Mouse (Mus musculus) layer of hippocampus, postnatal 10 days (tissue): ENCODE data around the gene Tuba4a. TPM values are rescaled to one million over a fixed set of nuclear protein-coding genes. Genes with fewer than 3 reads are reported as not detected.
A peak's percentile ranks its signal among the peaks of the same experiment; 100 is the strongest.

Source experiments
- DNase-seq, 2 experiments: peaks; one replicate each; pipeline ENCODE4 v3.0.0; 2021; ENCODE audit warnings: low spot score in 2 of 2
- long read RNA-seq: library from polyadenylated mRNA; stranded (forward); transcript quantifications from one replicate; pipeline ENCODE4 v2.0.0, GENCODE M21; 2023
- total RNA-seq, 2 experiments: library from RNA; stranded (reverse); gene quantifications; 2 replicates each; pipeline ENCODE4 v1.2.3; 2021

The Tuba4a gene
- total RNA-seq, result 100 to 1,000 TPM; 348 to 373 TPM
- long read RNA-seq, transcript Tuba4a-202 (4 exons, 2,840 nt), result major isoform, 86 of 168 reads
- long read RNA-seq, partial matches to known transcripts, result 75 of 168 reads
- long read RNA-seq, other reads (novel, unspliced or antisense), result 6 of 168 reads

DNA sequence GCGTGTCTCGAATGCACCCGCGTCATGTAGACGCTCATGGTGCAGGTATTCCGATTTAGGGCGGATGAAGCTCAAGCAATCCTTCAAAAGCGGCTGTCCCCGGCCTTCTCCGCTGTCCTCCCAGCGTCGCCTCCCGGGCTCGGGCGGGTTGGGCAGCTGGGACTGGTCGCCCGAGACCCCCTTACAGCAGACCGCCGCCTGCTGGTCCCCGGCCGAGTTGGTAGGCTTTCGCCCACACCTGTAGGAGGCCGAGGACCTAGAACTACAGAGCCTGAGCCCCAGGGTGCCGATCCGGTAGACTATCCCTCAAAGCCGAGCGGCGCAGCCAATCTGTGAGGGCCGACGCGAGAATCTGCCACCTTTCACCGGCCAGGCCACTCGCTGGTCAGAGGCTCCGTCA lies at the start of gene Tuba4a:
Gene Tuba4a, minus strand, starts transcription at position 335 of the 400 bp plus-strand sequence.
- DNase-seq, result no peak

DNA sequence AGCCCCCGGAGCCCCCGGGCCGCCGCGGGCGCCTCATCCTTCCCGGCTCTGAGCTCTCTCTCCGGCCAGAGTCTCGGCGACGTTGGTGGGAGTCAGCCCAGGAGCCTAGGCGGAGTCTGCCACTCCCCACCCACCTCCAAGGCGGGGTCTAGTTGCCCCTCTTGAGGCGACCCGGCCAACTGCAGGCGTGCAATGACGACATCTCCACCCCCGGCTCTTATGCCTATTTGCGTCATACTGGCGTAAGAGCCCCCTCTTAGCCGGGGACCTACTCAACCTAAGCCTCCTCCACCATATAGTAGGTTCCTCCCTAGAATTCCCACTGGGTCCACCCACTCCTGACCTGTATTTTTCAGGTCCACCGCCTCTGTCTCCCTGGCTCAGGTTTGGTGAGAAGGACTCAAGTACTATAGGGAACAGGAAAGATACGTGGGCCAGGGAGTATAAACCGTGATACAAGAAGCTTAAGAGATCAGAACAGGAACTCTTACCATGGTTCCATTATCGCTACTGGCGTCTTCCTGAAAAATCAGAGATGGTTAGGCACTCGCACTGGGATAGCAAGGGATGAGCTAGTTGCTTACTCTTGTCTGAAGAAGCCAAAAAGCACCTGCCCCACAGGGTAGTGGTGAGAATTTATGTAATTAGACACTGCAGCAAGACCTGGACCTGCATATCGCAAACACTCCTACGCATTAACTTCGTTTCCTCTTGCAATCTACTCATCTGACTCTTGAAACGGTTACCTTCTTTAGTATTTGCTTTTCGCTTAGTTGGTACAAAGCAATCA lies 44.6 kb upstream of the Tuba4a start, which contains the start of gene Ptprn:
Gene Ptprn, minus strand, starts transcription at position 412 of the 790 bp plus-strand sequence.
- DNase-seq, result peak; percentile 61 to 62

DNA sequence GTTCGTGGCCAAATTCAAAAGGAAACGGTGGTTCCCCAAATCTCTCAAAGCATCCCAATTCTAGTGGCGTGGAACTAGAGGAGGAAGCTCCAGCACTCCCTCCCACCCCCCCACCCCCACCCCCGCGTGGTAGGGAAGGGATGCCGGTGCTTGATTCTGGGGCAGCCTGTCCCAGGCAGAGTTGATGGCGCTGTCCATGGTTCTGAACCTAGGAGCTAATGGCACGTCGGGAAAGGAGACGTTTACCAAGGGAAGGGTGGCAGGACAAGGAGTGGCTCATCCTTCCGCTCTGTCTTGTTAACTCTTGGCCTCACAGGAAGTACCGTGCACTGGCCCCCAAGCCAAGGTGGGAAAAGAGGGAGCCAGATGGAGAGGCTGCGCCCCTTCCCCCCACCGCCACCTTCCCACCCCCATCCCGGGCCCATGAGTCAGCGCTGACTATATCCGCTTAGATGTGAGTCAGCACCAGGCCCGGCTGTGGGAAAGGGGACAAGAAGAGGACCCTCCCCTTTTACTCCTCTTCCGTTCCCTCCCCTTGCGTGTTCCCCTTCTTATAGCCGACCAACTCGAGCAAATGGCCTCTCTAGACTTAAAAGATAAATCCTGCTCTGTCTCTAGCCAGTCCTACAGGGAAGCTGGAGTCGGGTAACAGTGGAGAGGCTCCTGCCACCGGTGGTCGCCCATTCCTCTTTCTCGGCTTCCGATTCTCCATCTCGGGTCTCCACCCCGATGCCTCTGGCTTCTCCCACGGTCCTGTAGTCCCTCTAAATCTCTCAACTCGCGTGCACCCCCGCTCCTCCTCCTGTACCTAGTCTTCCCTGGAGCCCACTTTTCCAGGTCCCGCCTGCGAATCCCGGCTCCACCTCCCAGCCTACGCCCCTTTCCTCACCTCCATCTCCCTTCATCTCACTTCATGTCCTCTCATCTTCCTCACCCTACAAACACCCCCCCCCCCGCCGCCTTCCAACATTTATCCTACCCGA lies 43.6 kb upstream of the Tuba4a start:
- DNase-seq, result peak; percentile 59 to 63

DNA sequence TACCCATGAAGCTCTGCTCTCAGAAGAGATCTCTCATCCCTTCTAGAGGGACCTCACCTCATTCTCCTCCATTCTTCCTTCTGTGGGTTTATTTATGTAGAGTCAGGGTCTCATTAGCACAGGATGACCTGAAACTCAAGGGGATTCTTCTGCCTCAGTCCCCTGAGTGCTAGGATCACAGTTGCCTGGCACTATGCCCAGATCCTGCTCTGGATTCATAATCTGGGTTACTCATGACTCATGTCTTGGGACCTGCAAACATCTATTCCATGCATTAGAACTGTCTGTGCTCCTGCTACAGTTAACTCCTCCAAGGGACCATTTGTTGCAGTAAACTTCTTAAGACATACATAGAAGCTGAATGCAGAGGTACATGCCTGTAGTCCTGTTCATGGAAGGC lies 41.6 kb upstream of the Tuba4a start:
- DNase-seq, result no peak

DNA sequence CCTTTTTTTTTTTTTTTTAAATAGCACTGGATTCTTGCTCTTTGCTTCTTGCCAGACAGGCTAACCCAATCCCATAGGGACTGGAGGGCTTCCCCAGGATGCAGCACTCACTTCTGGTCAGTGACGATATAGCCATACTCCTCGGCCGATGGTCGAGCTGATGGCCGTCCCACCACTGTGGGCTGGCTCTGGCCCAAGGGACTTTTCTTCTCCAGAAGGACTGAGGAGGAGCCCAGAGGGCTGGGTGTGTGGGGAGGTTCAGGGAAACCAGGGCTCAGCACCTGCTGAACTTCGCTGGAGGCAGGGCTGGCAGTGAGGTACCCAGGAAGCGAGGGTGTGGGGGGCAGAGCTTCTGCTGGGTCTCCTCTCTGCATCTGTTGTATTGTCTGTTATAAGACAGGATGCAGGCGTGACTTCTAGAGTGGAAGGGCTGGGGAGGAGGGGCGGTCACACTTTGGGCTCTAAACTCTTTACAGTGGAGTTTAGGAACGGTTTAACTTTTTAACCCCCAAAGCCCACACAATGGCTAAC lies 35.9 kb upstream of the Tuba4a start:
- DNase-seq, result no peak

DNA sequence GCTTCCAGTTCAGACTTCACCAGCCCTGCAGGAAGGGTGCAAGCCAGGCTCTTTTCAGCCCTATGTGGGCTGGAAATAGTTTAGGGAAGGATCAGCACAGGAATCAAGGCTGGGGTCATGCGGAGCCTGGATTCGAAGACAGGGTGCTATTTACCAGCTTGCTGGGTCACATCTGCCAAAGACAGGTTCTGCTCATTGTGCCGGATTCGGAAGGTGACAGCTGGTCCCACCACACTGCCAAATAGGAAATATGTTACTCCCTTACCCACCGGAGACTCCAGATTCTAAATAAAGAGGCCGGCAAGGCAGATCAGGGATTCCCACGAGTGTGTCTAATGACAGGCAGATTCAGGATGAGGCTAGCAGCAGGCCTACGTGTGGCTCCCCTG lies 35.0 kb upstream of the Tuba4a start:
- DNase-seq, result peak in 1 of 2 experiments; percentile 34

DNA sequence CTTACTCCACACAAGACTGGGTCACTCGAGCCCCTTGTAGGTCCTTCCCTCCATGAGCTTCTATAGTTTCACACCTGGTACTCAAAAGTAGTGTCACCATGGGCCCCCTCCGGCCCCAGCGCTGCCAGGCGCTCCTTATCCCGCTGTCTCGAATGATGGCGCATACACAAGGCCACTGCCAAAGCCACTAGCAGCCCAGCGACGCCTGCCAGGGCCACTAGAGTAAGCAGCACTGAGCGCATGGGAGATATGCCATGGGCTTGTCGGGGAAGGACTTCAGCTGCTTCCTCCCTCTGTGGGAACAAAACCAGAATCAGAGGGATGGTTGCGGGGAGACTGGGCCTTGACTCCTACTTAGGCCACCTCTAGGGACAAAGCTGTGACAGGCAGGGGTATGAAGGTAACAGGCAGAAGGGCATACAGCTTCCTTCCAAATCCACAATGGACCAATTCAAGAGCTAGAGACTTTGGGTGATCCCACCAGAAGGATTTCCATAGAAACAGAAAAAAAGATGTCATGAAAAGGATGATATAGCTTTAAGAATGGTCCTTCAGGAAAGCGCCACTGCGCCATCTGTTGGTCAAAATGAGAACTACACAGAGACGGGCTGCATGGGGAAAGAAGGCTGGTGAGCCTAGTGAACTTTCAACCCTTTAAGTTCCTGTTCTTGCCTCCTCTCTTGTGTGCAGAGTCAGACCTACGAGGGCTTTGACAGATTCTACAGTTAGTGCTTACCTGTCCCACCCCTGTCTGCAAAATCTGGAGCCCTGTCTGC lies 34.4 kb upstream of the Tuba4a start:
- DNase-seq, result peak; percentile 89 to 94

DNA sequence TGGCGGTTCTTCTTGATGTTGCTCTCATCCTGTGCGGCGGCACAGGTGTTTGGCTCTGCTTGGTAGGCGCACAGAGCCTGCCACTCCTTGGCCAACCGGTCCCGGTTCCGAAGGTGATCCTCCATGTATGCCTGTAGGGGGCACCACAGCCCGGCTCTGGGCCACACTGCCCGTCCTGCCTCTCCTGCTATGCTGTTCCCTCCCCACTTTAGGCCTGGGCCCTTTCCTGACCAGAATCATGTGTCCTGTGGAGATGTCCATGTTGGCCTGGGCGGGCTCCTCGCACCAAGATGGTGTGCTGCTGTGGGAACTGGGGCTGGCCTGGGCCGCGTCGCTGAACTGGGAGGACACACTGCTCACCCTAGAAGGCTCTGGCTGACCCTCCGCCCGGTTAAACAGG lies 33.4 kb upstream of the Tuba4a start:
- no peak for DNase-seq

DNA sequence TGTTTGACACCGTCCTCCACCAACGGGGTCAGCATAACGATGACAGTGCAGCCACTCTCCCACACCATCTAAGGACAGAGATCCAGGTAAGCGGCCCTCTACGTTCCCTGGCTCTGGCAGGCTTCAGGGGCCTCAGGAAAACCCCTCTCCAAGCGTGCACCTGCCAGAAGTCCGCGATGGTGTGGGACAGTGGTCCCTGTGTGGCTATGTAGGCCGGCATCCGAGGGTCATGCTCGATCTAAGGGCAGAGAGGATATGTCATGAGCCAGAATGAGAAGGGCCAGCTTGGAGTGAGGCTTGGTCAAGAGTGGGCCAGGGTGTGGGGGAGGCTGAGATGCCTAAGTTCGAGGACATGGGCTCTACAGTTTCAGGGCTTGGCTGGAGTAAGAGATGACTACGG lies 32.6 kb upstream of the Tuba4a start:
- no peak for DNase-seq

DNA sequence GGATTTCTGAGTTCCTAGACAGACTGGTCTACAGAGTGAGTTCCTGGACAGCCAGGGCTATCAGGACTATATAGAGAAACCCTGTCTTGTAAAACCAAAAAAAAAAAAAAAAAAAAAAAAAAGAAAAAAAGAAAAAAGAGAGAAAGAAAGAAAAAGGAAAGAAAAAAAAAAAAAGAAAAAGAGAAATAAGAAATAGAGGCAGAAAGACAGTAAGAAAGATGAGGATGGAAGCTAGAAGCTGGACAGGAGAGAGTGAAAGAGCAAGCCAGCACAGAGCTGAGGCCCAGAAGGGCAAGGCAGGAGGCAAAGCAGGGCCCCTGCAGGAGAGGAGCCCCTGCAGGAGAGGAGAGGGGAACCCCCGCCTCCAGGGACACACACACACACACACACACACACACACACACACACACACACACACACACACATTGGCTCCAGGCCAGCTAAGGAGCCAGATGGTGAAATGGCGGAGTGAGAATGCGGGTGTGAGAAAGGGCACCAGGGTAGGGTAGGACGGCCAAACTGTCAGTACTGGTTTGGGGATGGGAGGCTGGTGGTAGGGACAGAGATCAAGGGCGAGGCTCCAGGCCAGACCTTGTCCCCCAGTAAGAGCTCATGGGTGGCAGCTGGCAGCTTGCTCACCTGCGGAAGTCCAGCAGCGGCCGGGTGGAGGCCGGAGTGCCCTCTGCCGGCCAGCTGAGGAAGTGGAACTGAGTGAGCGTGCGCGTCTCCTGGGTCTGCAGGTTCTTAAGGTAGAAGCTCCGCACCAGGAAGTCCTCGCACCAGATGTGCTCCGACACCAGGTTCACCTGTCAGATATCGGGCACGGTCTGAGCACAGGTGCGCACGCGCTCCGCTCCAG lies 31.7 kb upstream of the Tuba4a start:
- peak; percentile 67 to 74 for DNase-seq

DNA sequence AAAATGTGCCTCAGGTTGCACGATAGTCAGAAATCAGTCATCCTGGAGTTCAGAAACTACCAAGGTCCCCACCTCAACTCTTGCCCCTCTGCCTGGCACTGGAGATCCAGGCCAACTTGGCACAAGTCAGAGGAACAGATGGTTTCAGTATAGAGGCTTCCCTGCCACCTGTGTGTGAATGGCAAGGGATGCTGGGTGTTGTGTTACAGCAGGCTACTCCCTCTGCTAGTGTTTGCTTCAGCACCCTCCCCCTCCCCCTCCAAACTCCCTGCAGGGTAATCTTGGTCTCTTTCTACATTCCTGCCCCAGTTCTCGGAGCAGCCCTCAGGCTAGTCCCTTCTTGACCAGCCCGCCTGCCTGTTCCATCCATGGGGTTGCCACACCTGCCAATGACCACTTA lies 30.8 kb upstream of the Tuba4a start:
- no peak for DNase-seq

DNA sequence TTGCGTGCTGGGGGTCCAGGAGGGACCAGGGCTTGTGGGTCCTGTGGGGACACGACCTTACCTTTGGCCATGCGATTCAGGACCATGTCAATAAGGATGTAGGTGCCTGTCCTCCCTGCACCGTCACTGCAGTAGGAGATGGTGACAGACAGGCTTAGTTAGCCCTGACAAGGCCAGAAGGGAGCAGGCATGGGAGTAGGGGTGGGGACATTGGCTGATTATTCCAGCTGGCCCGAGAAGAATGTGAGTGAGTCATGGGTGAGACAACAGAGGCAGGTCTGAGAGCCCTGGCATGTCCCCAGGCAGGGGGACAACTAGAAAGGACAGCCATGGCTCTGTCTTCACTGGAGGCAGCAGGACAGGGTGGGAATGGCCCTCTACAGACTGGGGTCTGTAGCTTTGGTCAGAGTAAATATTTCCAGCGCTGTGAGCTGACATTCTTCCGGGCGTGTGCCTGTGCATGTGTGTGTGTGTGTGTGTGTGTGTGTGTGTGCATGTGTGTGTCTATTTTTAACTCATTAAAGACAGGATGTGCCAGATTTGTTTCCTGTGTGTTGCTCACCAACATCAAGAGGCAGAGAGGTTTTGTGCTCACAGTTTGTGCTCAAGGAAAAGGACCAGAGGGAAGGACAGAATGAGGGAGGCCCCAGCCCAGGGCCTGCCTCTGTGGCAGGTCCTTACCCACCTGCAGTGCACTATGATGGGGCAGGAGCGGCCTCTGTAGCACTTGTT lies 28.5 kb upstream of the Tuba4a start:
- DNase-seq, result no peak

DNA sequence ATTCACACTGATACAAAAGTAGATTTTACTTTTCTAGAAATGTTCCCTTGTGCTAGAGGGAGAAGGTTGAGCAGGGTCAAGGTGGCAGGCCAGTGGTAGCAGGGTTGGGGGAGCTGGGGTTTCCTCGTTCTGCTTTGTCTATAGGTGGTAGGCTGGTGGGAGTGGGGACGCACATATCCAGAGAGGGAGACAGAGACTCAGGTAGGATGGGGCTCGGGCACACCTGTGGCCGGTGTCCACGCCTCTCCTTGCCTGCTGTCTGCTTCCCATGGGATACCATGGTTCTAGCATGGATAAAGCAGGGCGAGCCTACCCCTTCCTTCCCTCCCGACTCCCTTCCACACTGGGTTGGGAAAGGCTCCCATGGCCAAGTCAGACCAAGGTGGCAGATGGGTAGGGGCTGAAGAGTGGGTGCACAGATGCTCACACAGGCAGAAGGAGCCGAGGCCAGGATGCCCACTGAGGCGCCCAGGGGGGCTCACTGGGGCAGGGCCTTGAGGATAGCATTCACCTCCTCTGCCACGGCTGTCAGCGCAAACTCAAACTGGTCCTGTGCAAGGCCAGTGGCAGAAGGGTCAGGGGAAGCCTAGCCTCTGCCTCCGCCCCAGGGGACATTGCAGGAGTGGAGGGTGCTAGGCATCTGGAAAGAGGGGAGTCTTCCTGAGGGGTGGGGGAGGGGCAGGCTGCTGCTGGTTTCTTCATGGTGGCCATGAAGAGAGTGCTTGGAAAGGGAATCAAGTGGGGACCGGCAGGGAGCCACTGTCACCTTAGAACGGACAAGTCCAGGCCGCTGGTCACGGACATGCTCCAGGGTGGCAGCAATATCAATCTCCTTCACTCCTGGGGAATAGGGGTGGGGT lies 27.6 kb upstream of the Tuba4a start:
- no peak for DNase-seq

DNA sequence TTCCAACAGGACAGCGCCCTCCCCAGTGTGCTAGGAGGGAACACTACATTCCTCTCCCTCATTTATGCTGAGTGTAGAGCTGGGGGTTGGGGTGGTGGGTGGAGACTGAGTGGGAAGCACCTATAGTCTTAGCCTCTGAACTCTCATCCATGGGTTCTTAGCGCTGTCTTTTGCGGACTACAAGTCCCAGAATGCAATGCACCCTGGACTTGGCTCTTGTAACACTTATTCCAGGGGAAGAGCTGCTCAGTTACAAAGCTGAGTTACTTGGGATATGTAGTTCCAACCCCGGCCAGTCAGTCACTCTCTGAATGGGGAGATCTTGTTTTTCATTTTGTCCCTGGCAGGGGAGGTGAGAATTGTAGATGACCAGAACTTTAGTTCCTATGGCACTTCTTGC lies 25.2 kb upstream of the Tuba4a start:
- DNase-seq, result peak; percentile 62

DNA sequence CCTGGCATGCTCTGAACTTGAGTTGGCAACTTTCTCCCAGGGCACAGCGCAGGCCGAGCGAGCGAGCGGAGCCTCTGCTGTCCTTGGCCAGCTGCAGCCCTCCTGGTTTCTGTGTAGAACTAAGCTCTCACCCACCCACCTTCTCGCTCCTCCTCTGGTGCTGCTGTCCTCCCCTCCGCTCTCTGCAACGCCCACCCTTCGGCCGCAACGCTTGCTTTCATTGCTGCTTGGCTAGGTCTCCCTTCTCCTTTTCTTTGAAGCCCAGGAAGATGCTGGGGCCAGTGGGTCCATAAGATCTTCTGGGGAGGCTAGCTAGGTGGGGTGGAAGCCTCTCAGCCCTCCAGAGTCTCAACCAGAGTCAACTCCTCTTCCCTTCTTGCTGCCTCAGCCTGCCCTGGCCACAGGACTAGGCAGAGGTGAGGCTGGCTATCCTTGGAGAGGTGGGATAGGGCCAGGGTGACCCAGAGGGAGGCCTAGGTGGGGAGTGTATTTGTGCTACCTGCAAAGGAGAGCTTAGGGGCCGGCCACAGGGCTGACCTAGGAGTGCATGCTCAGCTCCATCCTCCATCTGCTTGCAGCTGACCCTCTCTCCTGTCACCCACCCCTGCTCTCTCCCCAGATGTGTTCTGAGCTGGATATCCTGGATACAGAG lies 24.6 kb upstream of the Tuba4a start:
- DNase-seq, result no peak

DNA sequence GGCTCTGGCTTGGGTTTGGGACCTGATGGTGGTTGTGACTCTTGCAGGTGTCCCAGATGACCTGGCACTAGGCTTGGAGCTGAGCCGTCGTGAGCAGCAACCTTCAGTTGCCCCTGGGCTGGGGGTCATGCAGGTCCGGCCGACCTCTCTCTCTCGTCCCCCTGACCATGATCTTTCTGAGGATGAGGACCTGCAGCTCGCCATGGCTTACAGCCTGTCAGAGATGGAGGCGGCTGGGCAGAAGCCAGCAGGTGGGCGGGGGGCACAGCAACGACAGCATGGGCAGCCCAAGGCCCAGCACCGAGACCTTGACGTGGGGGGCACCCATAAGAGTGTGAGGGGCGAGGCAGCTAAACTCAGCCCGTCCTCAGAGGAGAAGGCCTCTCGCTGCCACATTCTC lies 23.7 kb upstream of the Tuba4a start:
- no peak for DNase-seq

DNA sequence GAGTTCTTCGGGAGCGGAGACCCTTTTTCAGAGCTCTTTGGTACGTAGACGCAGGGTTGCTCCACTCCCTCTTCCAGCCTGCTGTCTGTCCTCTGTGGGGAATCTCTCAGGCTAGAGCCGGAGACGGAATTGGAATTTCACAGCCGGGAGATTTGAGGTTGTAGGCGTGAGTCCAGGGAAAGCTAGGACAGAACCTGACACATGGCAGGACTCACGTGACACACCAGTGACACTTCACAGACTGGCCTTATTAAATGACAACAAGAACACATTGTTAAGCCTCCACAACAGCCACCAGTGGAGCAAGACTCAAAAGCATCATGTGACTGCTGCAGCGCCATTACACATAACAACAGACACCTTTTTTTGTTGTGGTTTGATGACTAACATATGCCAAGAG lies 19.9 kb upstream of the Tuba4a start:
- no peak for DNase-seq
